Mouse (Mus musculus) lung, postnatal 0 days (tissue): Measurements from ENCODE around the gene Sipa1. TPM values are rescaled to one million over a fixed set of nuclear protein-coding genes. Genes with fewer than 3 reads are reported as not detected.

Source experiments
- ATAC-seq: fragments of 200-750 bp; cut with Nextera tagmentation; 2 replicates; pipeline ENCODE4 v1.8.0; 2017; ENCODE audit warnings: moderate library complexity
- DNase-seq: peaks from one replicate; pipeline ENCODE4 v3.0.0-alpha.2; 2016; ENCODE audit warnings: low spot score
- H3K27ac ChIP-seq: fragments of 300-500 bp; sonication (generic); 2 replicates; pipeline ENCODE4 v1.5.1; 2014; ENCODE audit warnings: antibody characterized with exemption, mild to moderate bottlenecking, low read length, mixed read lengths
- H3K27me3 ChIP-seq: fragments of 300-500 bp; sonication (generic); replicated peaks from 2 replicates; pipeline ENCODE4 v1.6.1; 2014; ENCODE audit warnings: low read length, mixed read lengths; ENCODE audit not compliant: insufficient read depth
- H3K36me3 ChIP-seq: fragments of 300-500 bp; sonication (generic); 2 replicates; pipeline ENCODE4 v1.6.1; 2014; ENCODE audit warnings: low read length, mixed read lengths; ENCODE audit not compliant: insufficient read depth
- H3K4me1 ChIP-seq: fragments of 300-500 bp; sonication (generic); 2 replicates; pipeline ENCODE4 v1.6.1; 2014; ENCODE audit warnings: antibody characterized with exemption, low read depth, low read length, mixed read lengths; ENCODE audit not compliant: insufficient read depth
- H3K4me2 ChIP-seq: fragments of 300-500 bp; sonication (generic); replicated peaks from 2 replicates; pipeline ENCODE4 v1.6.1; 2014; ENCODE audit warnings: low read depth, mild to moderate bottlenecking, low read length, moderate library complexity, mixed read lengths
- H3K4me3 ChIP-seq: fragments of 300-500 bp; sonication (generic); 2 replicates; pipeline ENCODE4 v1.5.1; 2014; ENCODE audit warnings: low read depth, low read length
- H3K9ac ChIP-seq: fragments of 300-500 bp; sonication (generic); replicated peaks from 2 replicates; pipeline ENCODE4 v1.6.1; 2014; ENCODE audit warnings: low read depth, mild to moderate bottlenecking
- H3K9me3 ChIP-seq: fragments of 300-500 bp; sonication (generic); 2 replicates; pipeline ENCODE4 v1.6.1; 2016; ENCODE audit warnings: low read length, mixed read lengths
- CTCF ChIP-seq: IDR thresholded peaks from 2 replicates; pipeline ENCODE4 v1.5.1; 2016; ENCODE audit warnings: antibody characterized with exemption, mild to moderate bottlenecking
- EP300 ChIP-seq: IDR thresholded peaks from 2 replicates; pipeline ENCODE4 v1.6.1; 2016; ENCODE audit warnings: antibody characterized with exemption, mild to moderate bottlenecking, control low read depth
- WGBS: fragments of 180-500 bp; shearing (Covaris S2); extraction: QIAGEN DNeasy Blood & Tissue Kit; methylation state at CpG from one replicate; pipeline ENCODE4 v1.1.7; 2014; 5-methylcytosine and 5-hydroxymethylcytosine counted together
- polyA plus RNA-seq: library from polyadenylated mRNA; unstranded; fragments of >200 nt; fragmentation: Nextera tagmentation; extraction: Ambion mirVana; gene quantifications from 2 replicates; pipeline ENCODE4 v1.2.1, GENCODE M21; 2015

The Sipa1 gene
- polyA plus RNA-seq, 1 experiment from 2014 or later, result 32.6 TPM

DNA sequence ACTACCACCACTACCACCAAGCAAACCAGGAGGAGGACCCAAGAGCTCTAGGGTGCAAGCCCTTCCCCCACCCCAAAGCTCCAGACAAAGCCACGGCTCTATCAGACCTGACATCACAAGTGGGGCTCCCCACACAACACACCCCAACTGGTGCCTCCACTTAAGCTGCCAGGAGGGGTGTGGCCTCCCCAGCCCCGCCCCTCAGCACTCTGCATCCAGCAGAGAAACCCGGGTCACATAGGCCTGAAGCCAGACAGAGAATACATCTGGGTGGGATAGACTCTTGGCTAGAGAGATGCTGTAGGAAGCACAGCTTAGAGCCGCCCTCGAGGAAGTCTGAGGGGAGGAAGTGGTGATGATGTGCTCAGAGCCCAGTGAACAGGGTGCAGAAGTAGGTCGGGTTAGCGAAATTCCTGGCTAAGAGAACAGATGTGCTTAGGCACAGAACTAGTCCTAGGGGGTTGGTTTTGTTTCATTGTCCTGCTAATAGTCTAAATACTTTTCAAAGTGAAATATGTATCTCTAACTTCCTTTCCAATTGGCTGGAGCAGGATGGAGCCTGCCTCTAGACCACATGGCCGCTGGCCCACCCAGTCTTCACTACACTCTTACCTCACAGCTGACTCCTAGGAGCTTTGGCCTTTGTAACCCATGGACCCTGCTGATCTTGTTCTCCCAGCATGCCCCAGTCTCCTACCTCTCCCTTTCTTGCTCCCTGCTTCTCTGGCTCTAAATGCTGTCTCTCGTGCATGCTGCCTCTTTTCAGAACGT is 41.5 kb upstream of the Sipa1 start:
- Histone ChIP-seq H3K4me3 (no peak overlapping the region), H3K4me1 (peaks cover 6% of the 10 kb centered on the region; the same call in 1 of the 2 replicates), H3K27ac (0 out of 2 replicates have a peak overlapping the region, but pooled peaks have one; percentile 26), H3K4me2 (no peak overlapping the region), H3K36me3 (peaks cover 35% of the 10 kb centered on the region), H3K27me3 (no peaks in the 10 kb centered on the region), H3K9ac (no peak overlapping the region), H3K9me3 (no peaks in the 10 kb centered on the region)
- TF ChIP-seq CTCF (no peak), EP300 (no peak)
- 31% methylated on average over 10 of the region's 10 CpGs for WGBS
- peak; percentile 64 for DNase-seq
- peak; percentile 71 for ATAC-seq

DNA sequence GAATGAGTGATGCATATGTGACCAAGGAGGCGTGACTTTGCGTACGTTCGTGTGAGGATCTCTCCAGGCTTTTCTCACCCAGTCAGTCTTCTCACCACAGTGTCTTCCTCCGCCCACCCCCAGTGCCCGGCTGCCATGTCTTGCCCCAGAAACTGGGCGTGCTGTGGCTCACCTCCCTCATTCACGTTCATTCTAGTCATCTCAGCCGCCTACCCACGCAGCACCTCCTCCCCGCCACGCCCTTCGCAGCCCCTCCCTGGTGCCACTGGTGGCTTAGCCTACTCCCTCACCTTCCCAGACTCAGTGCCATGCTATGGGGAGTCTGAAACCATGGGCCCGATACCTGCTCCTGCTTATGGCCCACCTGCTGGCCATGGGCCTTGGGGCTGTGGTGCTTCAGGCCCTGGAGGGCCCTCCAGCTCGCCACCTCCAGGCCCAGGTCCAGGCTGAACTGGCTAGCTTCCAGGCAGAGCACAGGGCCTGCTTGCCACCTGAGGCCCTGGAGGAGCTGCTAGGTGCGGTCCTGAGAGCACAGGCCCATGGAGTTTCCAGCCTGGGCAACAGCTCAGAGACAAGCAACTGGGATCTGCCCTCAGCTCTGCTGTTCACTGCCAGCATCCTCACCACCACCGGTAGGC is 40.8 kb upstream of the Sipa1 start, which contains the start of gene Kcnk7:
Gene Kcnk7 (plus strand): TSS at position 205 of the 638 bp plus-strand sequence.
- Histone ChIP-seq H3K9ac (no peak within 1 kb of the TSS), H3K4me3 (no peak within 1 kb of the TSS), H3K9me3 (no peaks in the 10 kb centered on the region), H3K36me3 (peaks cover 38% of the 10 kb centered on the region), H3K4me1 (peaks cover 6% of the 10 kb centered on the region; the same call in 1 of the 2 replicates), H3K27ac (0 out of 2 replicates have a peak within 1 kb of the TSS, but pooled peaks have one; percentile 26), H3K27me3 (no peaks in the 10 kb centered on the region), H3K4me2 (no peak within 1 kb of the TSS)
- ATAC-seq (peak; percentile 56), DNase-seq (no peak)
- TF ChIP-seq EP300 (no peak), CTCF (no peak)
- WGBS, result 56% methylated on average over 17 of the region's 17 CpGs

DNA sequence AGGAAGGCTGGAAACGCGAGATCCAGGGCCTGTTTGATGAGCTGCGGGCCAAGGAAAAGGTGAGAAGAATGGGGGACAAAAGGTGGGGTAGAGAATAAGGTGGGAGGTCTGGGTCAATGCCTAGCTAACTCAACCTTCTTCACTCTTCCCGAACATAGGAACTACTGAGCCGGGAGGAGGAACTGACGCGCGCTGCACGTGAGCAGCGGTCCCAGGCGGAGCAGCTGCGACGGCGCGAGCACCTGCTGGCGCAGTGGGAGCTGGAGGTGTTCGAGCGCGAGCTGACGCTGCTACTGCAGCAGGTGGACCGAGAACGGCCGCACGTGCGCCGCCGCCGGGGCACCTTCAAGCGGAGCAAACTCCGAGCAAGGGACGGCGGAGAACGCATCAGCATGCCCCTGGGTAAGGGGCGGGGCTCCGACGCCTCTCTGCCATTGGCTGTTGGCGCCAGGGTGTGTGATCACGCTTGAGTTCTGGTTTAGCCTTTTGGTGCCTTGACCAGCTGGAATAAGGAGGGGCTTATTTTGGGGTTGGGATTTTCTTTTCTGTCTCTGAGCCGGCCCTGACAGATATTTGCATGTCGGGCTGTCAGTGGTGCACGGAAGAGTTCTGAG is 32.4 kb upstream of the Sipa1 start:
- Histone ChIP-seq H3K4me3 (no peak overlapping the region), H3K27me3 (no peaks in the 10 kb centered on the region), H3K9ac (no peak overlapping the region), H3K36me3 (peaks cover 74% of the 10 kb centered on the region), H3K9me3 (no peaks in the 10 kb centered on the region), H3K27ac (no peak overlapping the region), H3K4me1 (peaks cover 10% of the 10 kb centered on the region), H3K4me2 (no peak overlapping the region)
- DNase-seq (no peak), ATAC-seq (no peak)
- TF ChIP-seq CTCF (no peak), EP300 (no peak)
- WGBS, result 46% methylated on average over 41 of the region's 41 CpGs

DNA sequence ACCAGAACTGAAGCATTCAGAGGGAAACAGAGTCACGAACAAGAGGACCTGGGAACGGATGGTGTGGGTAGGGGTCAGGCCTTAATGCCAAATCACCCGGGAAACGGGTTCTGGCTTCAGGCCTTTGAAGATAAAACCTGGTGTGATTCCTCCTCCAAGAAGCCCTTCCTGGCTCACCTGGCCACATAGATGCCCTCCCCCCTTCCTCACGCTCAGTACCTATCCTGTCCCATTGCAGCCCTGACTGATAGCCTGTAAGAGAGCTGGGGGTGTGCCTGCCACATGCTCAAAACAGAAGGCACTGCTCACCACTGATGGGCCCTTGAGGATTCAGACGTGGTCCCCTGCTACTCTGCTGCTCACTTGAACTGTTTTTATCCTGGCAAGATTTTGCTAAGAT is 30.3 kb upstream of the Sipa1 start:
- H3K27ac ChIP-seq, result no peak overlapping the region
- H3K4me3 ChIP-seq, result no peak overlapping the region
- H3K4me2 ChIP-seq, result peak overlapping the region; percentile 99
- no peaks in the 10 kb centered on the region for H3K9me3 ChIP-seq
- ATAC-seq (no peak), DNase-seq (no peak)
- peaks cover 55% of the 10 kb centered on the region for H3K36me3 ChIP-seq
- H3K9ac ChIP-seq, result 0 out of 2 replicates have a peak overlapping the region, but pooled peaks have one; percentile 76
- TF ChIP-seq EP300 (no peak), CTCF (no peak)
- WGBS, result 78% methylated on average over 6 of the region's 6 CpGs
- H3K4me1 ChIP-seq, result peaks cover 19% of the 10 kb centered on the region
- no peaks in the 10 kb centered on the region for H3K27me3 ChIP-seq

DNA sequence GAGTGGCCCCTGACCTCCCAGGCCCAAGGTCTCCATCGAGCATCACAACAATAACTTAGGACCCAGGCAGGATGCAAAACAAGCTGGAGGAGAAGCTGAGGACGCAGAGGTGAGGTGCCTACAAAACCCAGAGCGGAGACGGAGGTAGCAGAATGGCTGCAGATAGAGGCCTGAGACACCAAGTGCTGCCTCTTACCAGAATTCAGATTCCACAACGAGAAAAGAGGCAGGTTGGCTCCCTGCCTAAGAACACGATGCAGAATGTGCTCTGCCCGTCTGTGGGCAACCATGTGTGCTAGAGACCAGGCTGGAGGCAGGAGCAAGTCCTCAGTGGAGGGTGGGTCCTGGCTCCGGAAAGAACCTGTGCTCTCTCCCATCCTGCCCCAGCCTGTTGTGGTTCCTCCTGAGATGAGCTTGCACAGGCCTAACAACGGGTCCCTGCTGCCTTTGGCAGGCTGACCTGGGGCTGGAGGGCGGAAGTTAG is 29.4 kb upstream of the Sipa1 start:
- ATAC-seq (no peak), DNase-seq (no peak)
- no peaks in the 10 kb centered on the region for H3K9me3 ChIP-seq
- peak overlapping the region; percentile 70; the same call in 1 of the 2 replicates for H3K4me3 ChIP-seq
- peak overlapping the region; percentile 97 for H3K27ac ChIP-seq
- peak overlapping the region; percentile 99 for H3K4me2 ChIP-seq
- H3K9ac ChIP-seq, result peak overlapping the region; percentile 76; the same call in 1 of the 2 replicates
- peaks cover 47% of the 10 kb centered on the region for H3K36me3 ChIP-seq
- H3K27me3 ChIP-seq, result no peaks in the 10 kb centered on the region
- peaks cover 21% of the 10 kb centered on the region for H3K4me1 ChIP-seq
- no peak for TF ChIP-seq CTCF
- no peak for TF ChIP-seq EP300
- WGBS, result 47% methylated on average over 10 of the region's 10 CpGs
